Mouse (Mus musculus): Measurements from ENCODE around the gene Gm26965.

DNA sequence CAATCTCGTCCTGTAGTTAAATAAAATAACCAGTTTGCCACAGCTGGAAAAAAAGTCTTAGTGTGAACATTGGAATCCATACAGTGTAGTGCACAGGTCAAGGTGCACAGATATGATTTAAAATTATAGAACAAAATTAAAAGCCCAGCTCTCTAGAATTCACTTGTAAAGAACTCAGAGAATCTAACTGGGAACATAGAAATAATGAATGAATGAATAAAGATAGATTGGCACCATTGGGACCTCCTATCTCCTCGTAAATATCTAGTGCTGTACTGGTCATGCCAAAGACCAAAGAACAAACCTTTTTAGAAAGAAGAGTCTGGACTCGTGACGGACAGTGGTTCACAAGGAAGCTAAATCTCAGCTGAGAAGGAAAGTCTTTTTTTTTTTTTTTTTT is 27.8 kb upstream of the Gm26965 start, which contains the start of gene Zfp748:
- no peak for TF ChIP-seq ZC3H11A (IDR thresholded peaks at IDR 0.05; ENCODE audit: borderline replicate concordance, low read depth, low read length)
- TF ChIP-seq HCFC1 (IDR thresholded peaks at IDR 0.05; ENCODE audit: borderline replicate concordance, insufficient read depth, low read length): no peak
- no peak for TF ChIP-seq ZNF384 (IDR thresholded peaks at IDR 0.05; ENCODE audit: low read depth, low read length)

Measured in ES-E14 (cell line).